Mouse (Mus musculus) embryo, embryonic 10 days (tissue): ENCODE data around the gene Sdc3.

Experiments used
- DNase-seq: peaks from one replicate; pipeline ENCODE4 v3.0.0-alpha.2; 2015; ENCODE audit warnings: low spot score

Sdc3 gene

GRCm38 (mm10) chr4:130794771-130795170 is 2.4 kb downstream of the Sdc3 start:
- DNase-seq: no peak

GRCm38 (mm10) chr4:130795970-130796369 is 3.6 kb downstream of the Sdc3 start:
- no peak for DNase-seq

GRCm38 (mm10) chr4:130797201-130798051 is 5.1 kb downstream of the Sdc3 start:
- peak; percentile 47 for DNase-seq

- no peak for DNase-seq
These were observed 6.1 kb downstream of the Sdc3 start for GRCm38 (mm10) chr4:130798416-130798815.

- DNase-seq: no peak
These were observed 6.8 kb downstream of the Sdc3 start for GRCm38 (mm10) chr4:130799118-130799517.

GRCm38 (mm10) chr4:130799582-130799981 is 7.2 kb downstream of the Sdc3 start:
- no peak for DNase-seq

- no peak for DNase-seq
These were observed 7.8 kb downstream of the Sdc3 start for GRCm38 (mm10) chr4:130800147-130800546.

GRCm38 (mm10) chr4:130801198-130801597 is 8.9 kb downstream of the Sdc3 start:
- no peak for DNase-seq

GRCm38 (mm10) chr4:130801624-130802329 is 9.4 kb downstream of the Sdc3 start:
- no peak for DNase-seq

GRCm38 (mm10) chr4:130803591-130803990 is 11.3 kb downstream of the Sdc3 start:
- no peak for DNase-seq

- no peak for DNase-seq
These were observed 12.0 kb downstream of the Sdc3 start for GRCm38 (mm10) chr4:130804292-130804691.

- DNase-seq: no peak
These were observed 12.5 kb downstream of the Sdc3 start for GRCm38 (mm10) chr4:130804771-130805361.

GRCm38 (mm10) chr4:130805746-130806145 is 13.4 kb downstream of the Sdc3 start:
- no peak for DNase-seq

- no peak for DNase-seq
These were observed 14.4 kb downstream of the Sdc3 start for GRCm38 (mm10) chr4:130806746-130807145.

- DNase-seq: no peak
These were observed 17.4 kb downstream of the Sdc3 start for GRCm38 (mm10) chr4:130809784-130810183.

- peak; percentile 41 for DNase-seq
These were observed 18.5 kb downstream of the Sdc3 start for GRCm38 (mm10) chr4:130810845-130811244.

GRCm38 (mm10) chr4:130811385-130811784 is 19.0 kb downstream of the Sdc3 start:
- no peak for DNase-seq

GRCm38 (mm10) chr4:130813958-130814357 is 21.6 kb downstream of the Sdc3 start:
- no peak for DNase-seq

GRCm38 (mm10) chr4:130814742-130815330 is 22.5 kb downstream of the Sdc3 start:
- DNase-seq: no peak

- no peak for DNase-seq
These were observed 23.5 kb downstream of the Sdc3 start for GRCm38 (mm10) chr4:130815860-130816259.

- no peak for DNase-seq
These were observed 27.5 kb downstream of the Sdc3 start for GRCm38 (mm10) chr4:130819806-130820205.

GRCm38 (mm10) chr4:130820594-130821255 is 28.4 kb downstream of the Sdc3 start:
- no peak for DNase-seq
